Mouse (Mus musculus) intestine, embryonic 15.5 days (tissue): ENCODE measurements around the gene Lrrc4. TPM values are rescaled to one million over a fixed set of nuclear protein-coding genes. Genes with fewer than 3 reads are reported as not detected.

Experiments
- ATAC-seq: fragments of 200-750 bp; cut with Nextera tagmentation; 2 replicates; pipeline ENCODE4 v1.8.0; 2017; ENCODE audit warnings: moderate TSS enrichment, moderate library complexity
- H3K27ac ChIP-seq: fragments of 300-500 bp; sonication (generic); 2 replicates; pipeline ENCODE4 v1.5.1; 2015; ENCODE audit warnings: mild to moderate bottlenecking, inconsistent platforms
- H3K27me3 ChIP-seq: fragments of 300-500 bp; sonication (generic); replicated peaks from 2 replicates; pipeline ENCODE4 v1.6.1; 2015; ENCODE audit warnings: inconsistent platforms
- H3K36me3 ChIP-seq: fragments of 300-500 bp; sonication (generic); 2 replicates; pipeline ENCODE4 v1.6.1; 2015; ENCODE audit warnings: inconsistent platforms
- H3K4me1 ChIP-seq: fragments of 300-500 bp; sonication (generic); replicated peaks from 2 replicates; pipeline ENCODE4 v1.6.1; 2015; ENCODE audit warnings: inconsistent platforms
- H3K4me2 ChIP-seq: fragments of 300-500 bp; sonication (generic); replicated peaks from 2 replicates; pipeline ENCODE4 v1.6.1; 2015; ENCODE audit warnings: mild to moderate bottlenecking, inconsistent platforms
- H3K4me3 ChIP-seq: fragments of 300-500 bp; sonication (generic); replicated peaks from 2 replicates; pipeline ENCODE4 v1.5.1; 2015; ENCODE audit warnings: inconsistent platforms
- H3K9ac ChIP-seq: fragments of 300-500 bp; sonication (generic); 2 replicates; pipeline ENCODE4 v1.6.1; 2015; ENCODE audit warnings: inconsistent platforms
- H3K9me3 ChIP-seq: fragments of 300-500 bp; sonication (generic); 2 replicates; pipeline ENCODE4 v1.6.1; 2016; ENCODE audit warnings: inconsistent platforms
- WGBS: fragments of 180-500 bp; shearing (Covaris S2); methylation state at CpG from one replicate; pipeline ENCODE4 v1.1.7; 2015; 5-methylcytosine and 5-hydroxymethylcytosine counted together
- polyA plus RNA-seq: library from polyadenylated mRNA; unstranded; fragments of >200 nt; fragmentation: Nextera tagmentation; extraction: Ambion mirVana; gene quantifications from 2 replicates; pipeline ENCODE4 v1.2.1, GENCODE M21; 2015

Lrrc4 gene
- polyA plus RNA-seq, 1 experiment from 2014 or later, result 0.31 TPM

GRCm38 (mm10) chr6:28852342-28852741 is 20.8 kb upstream of the Lrrc4 start:
- Histone ChIP-seq H3K4me2 (no peak overlapping the region), H3K9ac (no peak overlapping the region), H3K4me3 (no peak overlapping the region), H3K36me3 (no peaks in the 10 kb centered on the region), H3K4me1 (peaks cover 35% of the 10 kb centered on the region), H3K9me3 (no peaks in the 10 kb centered on the region), H3K27ac (no peak overlapping the region), H3K27me3 (no peaks in the 10 kb centered on the region)
- WGBS, result 72% methylated on average over 7 of the region's 7 CpGs
- ATAC-seq, result no peak

- H3K27me3 ChIP-seq, result no peaks in the 10 kb centered on the region
- no peak overlapping the region for H3K27ac ChIP-seq
- H3K4me3 ChIP-seq, result no peak overlapping the region
- 80% methylated on average over 9 of the region's 9 CpGs for WGBS
- H3K4me1 ChIP-seq, result peaks cover 30% of the 10 kb centered on the region
- no peak for ATAC-seq
- no peaks in the 10 kb centered on the region for H3K36me3 ChIP-seq
- H3K9me3 ChIP-seq, result no peaks in the 10 kb centered on the region
- no peak overlapping the region for H3K4me2 ChIP-seq
- H3K9ac ChIP-seq, result no peak overlapping the region
These were observed 18.9 kb upstream of the Lrrc4 start for GRCm38 (mm10) chr6:28850326-28850900.

GRCm38 (mm10) chr6:28849317-28849716 is 17.8 kb upstream of the Lrrc4 start:
- peak; percentile 16; the same call in 1 of the 2 replicates for ATAC-seq
- Histone ChIP-seq H3K27me3 (no peaks in the 10 kb centered on the region), H3K9ac (no peak overlapping the region)

GRCm38 (mm10) chr6:28848891-28849290 is 17.3 kb upstream of the Lrrc4 start:
- Histone ChIP-seq H3K4me3 (no peak overlapping the region), H3K4me2 (no peak overlapping the region), H3K4me1 (peaks cover 17% of the 10 kb centered on the region), H3K27ac (no peak overlapping the region), H3K27me3 (no peaks in the 10 kb centered on the region), H3K36me3 (no peaks in the 10 kb centered on the region), H3K9me3 (no peaks in the 10 kb centered on the region), H3K9ac (no peak overlapping the region)
- WGBS, result 75% methylated on average over 9 of the region's 9 CpGs
- ATAC-seq, result no peak

More at GRCm38 (mm10) chr6:28849317-28849716, 17.8 kb upstream of the Lrrc4 start:
- peaks cover 22% of the 10 kb centered on the region for H3K4me1 ChIP-seq
- no peaks in the 10 kb centered on the region for H3K9me3 ChIP-seq
- H3K27ac ChIP-seq, result no peak overlapping the region
- WGBS, result 54% methylated on average over 3 of the region's 3 CpGs
- H3K4me3 ChIP-seq, result no peak overlapping the region
- no peaks in the 10 kb centered on the region for H3K36me3 ChIP-seq
- H3K4me2 ChIP-seq, result no peak overlapping the region

GRCm38 (mm10) chr6:28848285-28848794 is 16.8 kb upstream of the Lrrc4 start:
- Histone ChIP-seq H3K4me3 (no peak overlapping the region), H3K27me3 (no peaks in the 10 kb centered on the region), H3K4me1 (peaks cover 12% of the 10 kb centered on the region), H3K36me3 (no peaks in the 10 kb centered on the region), H3K4me2 (no peak overlapping the region), H3K27ac (no peak overlapping the region), H3K9me3 (no peaks in the 10 kb centered on the region), H3K9ac (no peak overlapping the region)
- WGBS, result 61% methylated on average over 6 of the region's 6 CpGs
- ATAC-seq, result no peak

- no peaks in the 10 kb centered on the region for H3K9me3 ChIP-seq
- H3K4me2 ChIP-seq, result no peak overlapping the region
- no peak overlapping the region for H3K4me3 ChIP-seq
- no peaks in the 10 kb centered on the region for H3K27me3 ChIP-seq
- H3K36me3 ChIP-seq, result no peaks in the 10 kb centered on the region
- no peak overlapping the region for H3K27ac ChIP-seq
- peaks cover 7% of the 10 kb centered on the region; the same call in 1 of the 2 replicates for H3K4me1 ChIP-seq
- WGBS, result 63% methylated on average over 6 of the region's 6 CpGs
- H3K9ac ChIP-seq, result no peak overlapping the region
- no peak for ATAC-seq
These were observed 16.1 kb upstream of the Lrrc4 start for GRCm38 (mm10) chr6:28847616-28848015.

GRCm38 (mm10) chr6:28845610-28846009 is 14.1 kb upstream of the Lrrc4 start:
- 53% methylated on average over 4 of the region's 4 CpGs for WGBS
- H3K9me3 ChIP-seq, result no peaks in the 10 kb centered on the region
- H3K4me2 ChIP-seq, result no peak overlapping the region
- H3K4me3 ChIP-seq, result no peak overlapping the region
- ATAC-seq, result no peak
- H3K4me1 ChIP-seq, result 0 out of 2 replicates have a peak, but pooled peaks cover 5% of the 10 kb centered on the region
- no peaks in the 10 kb centered on the region for H3K27me3 ChIP-seq
- H3K9ac ChIP-seq, result no peak overlapping the region
- no peak overlapping the region for H3K27ac ChIP-seq
- no peaks in the 10 kb centered on the region for H3K36me3 ChIP-seq

- H3K4me1 ChIP-seq, result 0 out of 2 replicates have a peak, but pooled peaks cover under 1% of the 10 kb centered on the region
- H3K36me3 ChIP-seq, result no peaks in the 10 kb centered on the region
- no peaks in the 10 kb centered on the region for H3K27me3 ChIP-seq
- no peaks in the 10 kb centered on the region for H3K9me3 ChIP-seq
- no peak overlapping the region for H3K4me2 ChIP-seq
- H3K9ac ChIP-seq, result no peak overlapping the region
- ATAC-seq, result no peak
- 84% methylated on average over 4 of the region's 4 CpGs for WGBS
- no peak overlapping the region for H3K27ac ChIP-seq
- H3K4me3 ChIP-seq, result no peak overlapping the region
These were observed 11.1 kb upstream of the Lrrc4 start for GRCm38 (mm10) chr6:28842375-28843276.

- Histone ChIP-seq H3K4me2 (no peak overlapping the region), H3K4me1 (no peaks in the 10 kb centered on the region), H3K27me3 (no peaks in the 10 kb centered on the region), H3K27ac (no peak overlapping the region), H3K9me3 (no peaks in the 10 kb centered on the region), H3K36me3 (no peaks in the 10 kb centered on the region), H3K4me3 (no peak overlapping the region), H3K9ac (no peak overlapping the region)
- WGBS, result 84% methylated on average over 3 of the region's 3 CpGs
- no peak for ATAC-seq
These were observed 10.0 kb upstream of the Lrrc4 start for GRCm38 (mm10) chr6:28841569-28841968.

GRCm38 (mm10) chr6:28836600-28836999 is 5.1 kb upstream of the Lrrc4 start:
- peaks cover 12% of the 10 kb centered on the region for H3K4me1 ChIP-seq
- H3K4me2 ChIP-seq, result no peak overlapping the region
- H3K9ac ChIP-seq, result no peak overlapping the region
- H3K4me3 ChIP-seq, result no peak overlapping the region
- 0 out of 2 replicates have a peak, but pooled peaks cover 3% of the 10 kb centered on the region for H3K27me3 ChIP-seq
- no peaks in the 10 kb centered on the region for H3K9me3 ChIP-seq
- H3K27ac ChIP-seq, result no peak overlapping the region
- no peaks in the 10 kb centered on the region for H3K36me3 ChIP-seq
- ATAC-seq, result no peak

- Histone ChIP-seq H3K4me2 (peak overlapping the region; percentile 100), H3K4me3 (no peak overlapping the region), H3K9ac (no peak overlapping the region), H3K36me3 (no peaks in the 10 kb centered on the region), H3K9me3 (no peaks in the 10 kb centered on the region), H3K4me1 (peaks cover 16% of the 10 kb centered on the region), H3K27me3 (peaks cover 12% of the 10 kb centered on the region), H3K27ac (no peak overlapping the region)
- 65% methylated on average over 2 of the region's 2 CpGs for WGBS
- peak; percentile 22 for ATAC-seq
These were observed 2.5 kb upstream of the Lrrc4 start for GRCm38 (mm10) chr6:28834046-28834445.

GRCm38 (mm10) chr6:28833380-28833822 is 1.9 kb upstream of the Lrrc4 start:
- peak overlapping the region; percentile 61 for H3K4me3 ChIP-seq
- H3K27ac ChIP-seq, result no peak overlapping the region
- no peaks in the 10 kb centered on the region for H3K36me3 ChIP-seq
- peak overlapping the region; percentile 100 for H3K4me2 ChIP-seq
- H3K27me3 ChIP-seq, result peaks cover 12% of the 10 kb centered on the region
- H3K4me1 ChIP-seq, result peaks cover 19% of the 10 kb centered on the region
- 2% methylated on average over 43 of the region's 43 CpGs for WGBS
- H3K9ac ChIP-seq, result peak overlapping the region; percentile 59
- no peaks in the 10 kb centered on the region for H3K9me3 ChIP-seq
- peak; percentile 58 for ATAC-seq
